Mouse (Mus musculus): Measurements from ENCODE around the gene Wbp11.

Gene Wbp11

GRCm38 (mm10) chr6:136827881-136828561 lies at the start of gene Wbp11:
Wbp11 (minus strand) TSS chr6:136828233.
- peak; percentile 99 for DNase-seq (ENCODE audit: low read depth, low spot score)

GRCm38 (mm10) chr6:136875670-136876069 lies 47.6 kb upstream of the Wbp11 start, which contains the start of gene Mgp:
Mgp (minus strand) TSS chr6:136875823.
- peak; percentile 47 for DNase-seq (ENCODE audit: low read depth, low spot score)

GRCm38 (mm10) chr6:136874599-136874998 lies 46.6 kb upstream of the Wbp11 start:
- no peak for DNase-seq (ENCODE audit: low read depth, low spot score)

- peak; percentile 58 for DNase-seq (ENCODE audit: low read depth, low spot score)
These were observed 40.9 kb upstream of the Wbp11 start for GRCm38 (mm10) chr6:136868921-136869320.

GRCm38 (mm10) chr6:136866150-136866549 lies 38.1 kb upstream of the Wbp11 start:
- DNase-seq (ENCODE audit: low read depth, low spot score), result no peak

- DNase-seq (ENCODE audit: low read depth, low spot score), result no peak
These were observed 37.3 kb upstream of the Wbp11 start for GRCm38 (mm10) chr6:136865360-136865759.

- DNase-seq (ENCODE audit: low read depth, low spot score), result peak; percentile 89
These were observed 33.0 kb upstream of the Wbp11 start for GRCm38 (mm10) chr6:136861020-136861419.

- DNase-seq (ENCODE audit: low read depth, low spot score), result no peak
These were observed 30.4 kb upstream of the Wbp11 start for GRCm38 (mm10) chr6:136858420-136858819.

- no peak for DNase-seq (ENCODE audit: low read depth, low spot score)
These were observed 29.8 kb upstream of the Wbp11 start for GRCm38 (mm10) chr6:136857873-136858260.

- no peak for DNase-seq (ENCODE audit: low read depth, low spot score)
These were observed 29.3 kb upstream of the Wbp11 start, which contains the start of gene Art4 for GRCm38 (mm10) chr6:136857186-136857872. Art4 (minus strand) TSS chr6:136857733.

GRCm38 (mm10) chr6:136856071-136856636 lies 28.1 kb upstream of the Wbp11 start:
- no peak for DNase-seq (ENCODE audit: low read depth, low spot score)

- no peak for DNase-seq (ENCODE audit: low read depth, low spot score)
These were observed 27.1 kb upstream of the Wbp11 start for GRCm38 (mm10) chr6:136855183-136855582.

- no peak for DNase-seq (ENCODE audit: low read depth, low spot score)
These were observed 26.3 kb upstream of the Wbp11 start for GRCm38 (mm10) chr6:136854361-136854781.

- no peak for DNase-seq (ENCODE audit: low read depth, low spot score)
These were observed 24.7 kb upstream of the Wbp11 start for GRCm38 (mm10) chr6:136852762-136853161.

GRCm38 (mm10) chr6:136852348-136852747 lies 24.3 kb upstream of the Wbp11 start:
- no peak for DNase-seq (ENCODE audit: low read depth, low spot score)

- DNase-seq (ENCODE audit: low read depth, low spot score), result no peak
These were observed 22.2 kb upstream of the Wbp11 start for GRCm38 (mm10) chr6:136850267-136850666.

- DNase-seq (ENCODE audit: low read depth, low spot score), result no peak
These were observed 20.9 kb upstream of the Wbp11 start for GRCm38 (mm10) chr6:136848971-136849370.

- DNase-seq (ENCODE audit: low read depth, low spot score), result no peak
These were observed 20.4 kb upstream of the Wbp11 start for GRCm38 (mm10) chr6:136848399-136848798.

- DNase-seq (ENCODE audit: low read depth, low spot score), result peak; percentile 56
These were observed 19.8 kb upstream of the Wbp11 start for GRCm38 (mm10) chr6:136847790-136848189.

- DNase-seq (ENCODE audit: low read depth, low spot score), result no peak
These were observed 19.2 kb upstream of the Wbp11 start for GRCm38 (mm10) chr6:136847267-136847666.

- no peak for DNase-seq (ENCODE audit: low read depth, low spot score)
These were observed 17.9 kb upstream of the Wbp11 start for GRCm38 (mm10) chr6:136845706-136846480.

GRCm38 (mm10) chr6:136844903-136845302 lies 16.9 kb upstream of the Wbp11 start:
- DNase-seq (ENCODE audit: low read depth, low spot score), result no peak
